Mouse (Mus musculus) ES-E14 (cell line): ENCODE measurements at regions not wholly inside any gene's neighbourhood (a gene's known extent, or its start where the extent isn't known, plus 50 kb on each side); places are given as distances from the start of the nearest gene placed in this dataset.

Experiments
- CHD2 ChIP-seq: IDR thresholded peaks from 2 replicates; pipeline ENCODE4 v1.6.1; 2014; ENCODE audit warnings: mild to moderate bottlenecking, low read depth, low read length, inconsistent platforms
- HCFC1 ChIP-seq: IDR thresholded peaks from 2 replicates; pipeline ENCODE4 v1.6.1; 2012; ENCODE audit warnings: low read length, inconsistent platforms, borderline replicate concordance; ENCODE audit not compliant: insufficient read depth
- ZNF384 ChIP-seq: IDR thresholded peaks from 2 replicates; pipeline ENCODE4 v1.6.1; 2012; ENCODE audit warnings: low read depth, low read length, inconsistent platforms

GRCm38 (mm10) chr19:57548093-57548492, 62.7 kb upstream of the Atrnl1 start:
- TF ChIP-seq ZNF384 (no peak), CHD2 (no peak), HCFC1 (no peak)
